Mouse (Mus musculus): Measurements from ENCODE around the gene Maco1.
A peak's percentile ranks its signal among the peaks of the same experiment; 100 is the strongest.

Maco1 gene

GRCm38 (mm10) chr4:134853259-134853636, at the start of gene Maco1:
Maco1 (minus strand) TSS chr4:134853345.
- peak; percentile 100 for DNase-seq (ENCODE audit: low spot score)

- no peak for DNase-seq (ENCODE audit: low spot score)
These were observed 48.0 kb upstream of the Maco1 start for GRCm38 (mm10) chr4:134901126-134901525.

- DNase-seq (ENCODE audit: low spot score) = no peak
These were observed 44.1 kb upstream of the Maco1 start for GRCm38 (mm10) chr4:134897256-134897655.

GRCm38 (mm10) chr4:134892096-134892495, 39.0 kb upstream of the Maco1 start:
- DNase-seq (ENCODE audit: low spot score) = no peak

GRCm38 (mm10) chr4:134884364-134884763, 31.2 kb upstream of the Maco1 start:
- no peak for DNase-seq (ENCODE audit: low spot score)

GRCm38 (mm10) chr4:134883808-134884207, 30.7 kb upstream of the Maco1 start:
- no peak for DNase-seq (ENCODE audit: low spot score)

GRCm38 (mm10) chr4:134883266-134883665, 30.1 kb upstream of the Maco1 start:
- no peak for DNase-seq (ENCODE audit: low spot score)

GRCm38 (mm10) chr4:134880041-134880440, 26.9 kb upstream of the Maco1 start:
- no peak for DNase-seq (ENCODE audit: low spot score)

GRCm38 (mm10) chr4:134879410-134879981, 26.4 kb upstream of the Maco1 start:
- DNase-seq (ENCODE audit: low spot score) = peak; percentile 44

- no peak for DNase-seq (ENCODE audit: low spot score)
These were observed 23.0 kb upstream of the Maco1 start for GRCm38 (mm10) chr4:134876171-134876570.

GRCm38 (mm10) chr4:134871950-134872349, 18.8 kb upstream of the Maco1 start:
- DNase-seq (ENCODE audit: low spot score) = no peak

- no peak for DNase-seq (ENCODE audit: low spot score)
These were observed 18.3 kb upstream of the Maco1 start for GRCm38 (mm10) chr4:134871477-134871876.

GRCm38 (mm10) chr4:134869815-134870375, 16.8 kb upstream of the Maco1 start:
- DNase-seq (ENCODE audit: low spot score) = no peak

GRCm38 (mm10) chr4:134869068-134869730, 16.1 kb upstream of the Maco1 start:
- no peak for DNase-seq (ENCODE audit: low spot score)

GRCm38 (mm10) chr4:134868490-134868889, 15.3 kb upstream of the Maco1 start:
- DNase-seq (ENCODE audit: low spot score) = no peak

GRCm38 (mm10) chr4:134868065-134868464, 14.9 kb upstream of the Maco1 start:
- no peak for DNase-seq (ENCODE audit: low spot score)

GRCm38 (mm10) chr4:134867661-134868060, 14.5 kb upstream of the Maco1 start:
- no peak for DNase-seq (ENCODE audit: low spot score)

GRCm38 (mm10) chr4:134867213-134867612, 14.1 kb upstream of the Maco1 start:
- no peak for DNase-seq (ENCODE audit: low spot score)

GRCm38 (mm10) chr4:134865789-134866188, 12.6 kb upstream of the Maco1 start:
- no peak for DNase-seq (ENCODE audit: low spot score)

GRCm38 (mm10) chr4:134865340-134865739, 12.2 kb upstream of the Maco1 start:
- DNase-seq (ENCODE audit: low spot score) = no peak

- DNase-seq (ENCODE audit: low spot score) = no peak
These were observed 11.0 kb upstream of the Maco1 start, which contains the start of gene Rhd for GRCm38 (mm10) chr4:134863937-134864729. Rhd (plus strand) TSS chr4:134864536.

GRCm38 (mm10) chr4:134862996-134863395, 9.9 kb upstream of the Maco1 start:
- no peak for DNase-seq (ENCODE audit: low spot score)

GRCm38 (mm10) chr4:134861884-134862283, 8.7 kb upstream of the Maco1 start:
- no peak for DNase-seq (ENCODE audit: low spot score)

Data from ovary, postnatal 10 days (tissue).